Mouse (Mus musculus): ENCODE measurements around the gene Polr1b. TPM values are rescaled to one million over a fixed set of nuclear protein-coding genes. Genes with fewer than 3 reads are reported as not detected.

Gene Polr1b
- 17.2 and 18.5 TPM in 2 replicates for polyA plus RNA-seq (2015; fragmentation: Nextera tagmentation; extraction: Ambion mirVana)

DNA sequence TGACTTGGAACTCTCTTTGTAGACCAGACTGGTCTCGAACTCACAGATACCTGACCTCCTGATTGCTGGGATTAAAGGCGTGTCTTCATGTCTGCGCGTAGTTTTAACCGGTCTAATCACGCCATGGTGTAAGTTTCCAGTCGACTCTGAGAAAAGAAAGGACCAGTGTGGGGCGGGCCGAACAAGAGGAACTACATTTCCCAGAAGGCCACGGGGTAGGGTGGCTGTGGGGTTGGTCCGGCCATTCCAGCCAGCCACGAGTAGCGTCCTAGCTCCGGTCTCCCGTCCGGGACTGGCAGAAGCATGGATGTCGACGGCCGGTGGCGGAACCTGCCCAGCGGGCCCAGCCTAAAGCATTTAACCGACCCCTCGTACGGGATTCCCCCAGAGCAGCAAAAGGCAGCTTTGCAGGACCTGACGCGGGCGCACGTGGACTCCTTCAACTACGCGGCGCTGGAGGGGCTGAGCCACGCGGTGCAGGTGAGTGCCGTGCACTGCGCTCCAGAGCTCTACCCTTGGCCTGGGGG is at the start of gene Polr1b:
Gene Polr1b (plus strand): TSS at position 212 of the 527 bp plus-strand sequence.
- H3K4me2 ChIP-seq, result peak within 1 kb of the TSS; percentile 82
- peaks cover 14% of the 10 kb centered on the region for H3K4me1 ChIP-seq (replicated peaks)
- H3K4me3 ChIP-seq, result peak within 1 kb of the TSS; percentile 75
- peak; percentile 99 for ATAC-seq (ENCODE audit: low read depth)
- no peaks in the 10 kb centered on the region for H3K27me3 ChIP-seq
- 1% methylated on average over 35 of the region's 35 CpGs for WGBS
- no peak within 1 kb of the TSS for H3K27ac ChIP-seq (replicated peaks)
- peak within 1 kb of the TSS; percentile 75 for H3K9ac ChIP-seq
- H3K9me3 ChIP-seq, result no peaks in the 10 kb centered on the region
- H3K36me3 ChIP-seq, result peaks cover 31% of the 10 kb centered on the region

DNA sequence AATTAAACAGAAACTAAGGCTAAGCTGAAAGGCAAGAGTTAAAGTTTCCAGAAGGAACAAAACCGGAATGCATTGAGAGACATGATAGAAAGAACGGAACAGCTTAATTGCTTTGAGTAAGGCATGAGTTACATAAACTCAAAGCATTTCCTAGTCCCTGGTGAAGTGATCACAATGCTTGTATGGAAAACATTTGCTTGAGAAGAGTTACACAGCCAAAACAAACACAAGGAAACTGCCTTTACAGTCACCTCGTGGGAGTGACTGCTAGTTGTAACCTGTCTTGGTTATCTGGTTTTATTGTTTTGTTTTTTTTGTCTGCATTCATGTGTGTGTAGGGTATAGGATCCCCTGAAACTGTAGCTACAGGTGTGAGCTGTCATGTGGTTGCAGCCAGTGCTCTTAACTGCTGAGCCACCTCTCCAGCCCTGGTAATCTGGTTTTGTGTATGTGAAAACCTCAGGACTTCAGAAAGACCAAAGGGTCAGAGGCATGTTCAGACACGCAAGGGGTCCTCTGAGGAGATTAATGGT is 48.3 kb upstream of the Polr1b start:
- Histone ChIP-seq H3K9me3 (peaks cover 6% of the 10 kb centered on the region; the same call in 1 of the 2 replicates), H3K4me2 (no peak overlapping the region), H3K27ac (replicated peaks) (no peak overlapping the region), H3K4me1 (replicated peaks) (no peaks in the 10 kb centered on the region), H3K9ac (no peak overlapping the region), H3K4me3 (no peak overlapping the region), H3K36me3 (no peaks in the 10 kb centered on the region), H3K27me3 (no peaks in the 10 kb centered on the region)
- 70% methylated on average over 4 of the region's 4 CpGs for WGBS
- no peak for ATAC-seq (ENCODE audit: low read depth)

DNA sequence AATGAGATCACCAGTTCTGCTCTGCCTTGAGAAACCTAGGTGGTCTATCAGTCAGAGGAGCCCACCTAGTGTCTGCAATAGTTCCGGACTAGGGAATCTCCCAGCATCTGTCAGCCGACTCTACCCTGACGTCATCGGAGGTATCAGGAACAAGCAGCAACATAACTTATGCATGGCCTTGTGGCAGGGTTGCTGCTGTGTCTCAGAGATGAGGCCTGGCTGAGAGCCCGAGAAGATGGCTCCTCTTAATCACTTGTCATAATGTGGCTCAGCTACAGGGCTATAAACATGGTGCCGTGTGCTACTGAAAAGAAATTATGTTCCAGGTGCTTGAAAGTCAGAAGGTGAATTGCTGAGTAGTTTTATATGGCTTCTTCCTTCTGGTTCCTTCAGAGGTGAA is 45.1 kb upstream of the Polr1b start:
- 87% methylated on average over 6 of the region's 6 CpGs for WGBS
- Histone ChIP-seq H3K4me3 (no peak overlapping the region), H3K4me2 (no peak overlapping the region), H3K27ac (replicated peaks) (no peak overlapping the region), H3K9me3 (peaks cover 6% of the 10 kb centered on the region; the same call in 1 of the 2 replicates), H3K9ac (no peak overlapping the region), H3K4me1 (replicated peaks) (no peaks in the 10 kb centered on the region), H3K36me3 (no peaks in the 10 kb centered on the region), H3K27me3 (no peaks in the 10 kb centered on the region)
- ATAC-seq (ENCODE audit: low read depth), result no peak

DNA sequence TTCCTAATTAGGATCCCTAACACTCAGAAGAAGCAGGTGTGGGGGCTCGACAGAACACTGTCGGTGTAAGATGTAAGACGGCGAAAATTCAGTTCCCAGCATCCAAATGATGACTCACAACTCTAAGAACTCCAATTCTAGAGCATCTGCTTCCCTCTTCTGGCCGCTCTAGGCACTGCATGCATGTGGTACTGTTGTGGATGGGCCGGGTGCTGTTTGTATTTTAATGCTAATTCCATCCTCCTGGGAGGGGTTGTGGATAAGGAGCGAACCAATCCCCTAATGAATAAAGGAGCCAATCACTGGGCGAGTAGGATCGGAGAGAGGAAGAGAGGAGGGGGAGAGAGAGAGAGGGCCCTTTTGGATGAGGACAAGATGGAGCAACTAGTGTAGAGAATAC is 44.2 kb upstream of the Polr1b start:
- Histone ChIP-seq H3K4me1 (replicated peaks) (no peaks in the 10 kb centered on the region), H3K27ac (replicated peaks) (no peak overlapping the region), H3K4me2 (no peak overlapping the region), H3K9ac (no peak overlapping the region), H3K4me3 (no peak overlapping the region), H3K36me3 (no peaks in the 10 kb centered on the region), H3K27me3 (no peaks in the 10 kb centered on the region), H3K9me3 (peaks cover 6% of the 10 kb centered on the region; the same call in 1 of the 2 replicates)
- no peak for ATAC-seq (ENCODE audit: low read depth)
- WGBS, result 41% methylated on average over 9 of the region's 9 CpGs

DNA sequence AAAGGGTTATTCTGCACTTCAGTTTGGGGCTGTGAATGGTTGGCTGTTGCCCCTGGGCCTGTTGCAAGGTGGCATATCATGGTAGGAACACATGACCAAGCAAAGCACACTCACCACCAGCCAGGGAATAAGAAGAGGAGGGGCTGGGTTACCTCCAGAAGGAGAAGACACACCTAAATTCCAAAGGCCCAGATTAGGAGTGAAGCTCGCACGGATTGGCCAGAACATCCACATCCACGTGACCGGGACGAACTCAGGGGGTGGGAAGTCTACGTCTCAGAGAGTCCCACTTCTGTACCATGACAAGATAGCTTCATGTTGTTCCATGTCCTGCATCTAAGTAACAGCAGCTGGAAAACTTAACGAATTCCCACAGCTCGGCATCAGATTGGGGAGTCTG is 43.5 kb upstream of the Polr1b start:
- no peak overlapping the region for H3K27ac ChIP-seq (replicated peaks)
- H3K27me3 ChIP-seq, result no peaks in the 10 kb centered on the region
- H3K4me2 ChIP-seq, result no peak overlapping the region
- ATAC-seq (ENCODE audit: low read depth), result no peak
- H3K4me3 ChIP-seq, result no peak overlapping the region
- 94% methylated on average over 8 of the region's 8 CpGs for WGBS
- no peak overlapping the region for H3K9ac ChIP-seq
- no peaks in the 10 kb centered on the region for H3K36me3 ChIP-seq
- H3K9me3 ChIP-seq, result peaks cover 6% of the 10 kb centered on the region; the same call in 1 of the 2 replicates
- no peaks in the 10 kb centered on the region for H3K4me1 ChIP-seq (replicated peaks)

DNA sequence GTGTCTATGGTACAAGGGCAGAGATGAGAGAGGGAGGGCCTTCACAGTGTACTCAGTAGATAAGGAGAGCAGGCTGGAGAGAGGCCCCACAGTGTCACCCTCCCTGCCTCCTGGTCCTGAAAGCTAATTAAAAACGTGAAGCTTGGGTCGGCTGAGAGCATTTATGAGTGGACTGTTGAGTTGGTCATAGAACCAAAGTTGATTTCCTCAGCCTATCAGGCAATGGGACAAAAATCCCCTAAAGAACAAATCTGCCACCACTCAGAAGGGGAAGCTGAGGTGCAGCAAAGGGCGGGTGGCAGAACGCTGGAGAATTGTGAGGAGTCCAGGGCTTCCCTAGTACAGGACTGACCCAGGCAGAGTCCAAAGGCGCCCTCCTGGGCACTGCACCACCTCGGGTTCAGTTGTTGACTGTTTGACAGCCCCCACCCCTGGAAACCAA is 42.9 kb upstream of the Polr1b start:
- 83% methylated on average over 6 of the region's 6 CpGs for WGBS
- H3K9ac ChIP-seq, result no peak overlapping the region
- no peak for ATAC-seq (ENCODE audit: low read depth)
- no peaks in the 10 kb centered on the region for H3K36me3 ChIP-seq
- H3K4me1 ChIP-seq (replicated peaks), result no peaks in the 10 kb centered on the region
- H3K27ac ChIP-seq (replicated peaks), result no peak overlapping the region
- H3K4me3 ChIP-seq, result no peak overlapping the region
- no peak overlapping the region for H3K4me2 ChIP-seq
- H3K9me3 ChIP-seq, result peaks cover 6% of the 10 kb centered on the region; the same call in 1 of the 2 replicates
- H3K27me3 ChIP-seq, result no peaks in the 10 kb centered on the region

DNA sequence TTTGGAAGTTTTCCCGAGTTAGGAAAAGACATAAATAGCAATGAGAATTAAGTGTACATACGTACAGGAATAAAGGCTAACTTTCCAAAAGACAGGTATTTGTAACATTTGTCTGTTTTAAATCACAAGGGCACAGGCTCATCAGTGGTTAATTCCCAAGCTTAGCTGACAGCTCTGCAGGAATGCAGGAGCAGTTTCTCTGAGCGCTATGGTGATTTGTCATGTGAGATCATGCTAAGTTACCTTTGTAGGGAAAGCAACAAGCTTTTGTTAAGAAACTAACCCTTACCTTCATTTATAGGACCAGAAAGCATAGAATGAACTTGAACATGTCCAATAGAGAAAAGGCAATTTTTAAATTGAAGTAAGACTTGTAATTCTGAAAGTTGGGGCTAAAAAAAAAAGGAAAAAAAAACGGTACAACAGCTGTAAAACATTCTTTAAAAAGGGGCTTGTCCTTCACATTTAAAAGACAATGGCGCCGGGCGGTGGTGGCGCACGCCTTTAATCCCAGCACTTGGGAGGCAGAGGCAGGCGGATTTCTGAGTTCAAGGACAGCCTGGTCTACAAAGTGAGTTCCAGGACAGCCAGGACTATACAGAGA is 39.2 kb upstream of the Polr1b start:
- ATAC-seq (ENCODE audit: low read depth), result no peak
- no peaks in the 10 kb centered on the region for H3K36me3 ChIP-seq
- H3K4me3 ChIP-seq, result no peak overlapping the region
- H3K27ac ChIP-seq (replicated peaks), result no peak overlapping the region
- 77% methylated on average over 10 of the region's 10 CpGs for WGBS
- peaks cover 10% of the 10 kb centered on the region for H3K4me1 ChIP-seq (replicated peaks)
- no peak overlapping the region for H3K4me2 ChIP-seq
- no peak overlapping the region for H3K9ac ChIP-seq
- H3K27me3 ChIP-seq, result no peaks in the 10 kb centered on the region
- H3K9me3 ChIP-seq, result peaks cover 1% of the 10 kb centered on the region; the same call in 1 of the 2 replicates

DNA sequence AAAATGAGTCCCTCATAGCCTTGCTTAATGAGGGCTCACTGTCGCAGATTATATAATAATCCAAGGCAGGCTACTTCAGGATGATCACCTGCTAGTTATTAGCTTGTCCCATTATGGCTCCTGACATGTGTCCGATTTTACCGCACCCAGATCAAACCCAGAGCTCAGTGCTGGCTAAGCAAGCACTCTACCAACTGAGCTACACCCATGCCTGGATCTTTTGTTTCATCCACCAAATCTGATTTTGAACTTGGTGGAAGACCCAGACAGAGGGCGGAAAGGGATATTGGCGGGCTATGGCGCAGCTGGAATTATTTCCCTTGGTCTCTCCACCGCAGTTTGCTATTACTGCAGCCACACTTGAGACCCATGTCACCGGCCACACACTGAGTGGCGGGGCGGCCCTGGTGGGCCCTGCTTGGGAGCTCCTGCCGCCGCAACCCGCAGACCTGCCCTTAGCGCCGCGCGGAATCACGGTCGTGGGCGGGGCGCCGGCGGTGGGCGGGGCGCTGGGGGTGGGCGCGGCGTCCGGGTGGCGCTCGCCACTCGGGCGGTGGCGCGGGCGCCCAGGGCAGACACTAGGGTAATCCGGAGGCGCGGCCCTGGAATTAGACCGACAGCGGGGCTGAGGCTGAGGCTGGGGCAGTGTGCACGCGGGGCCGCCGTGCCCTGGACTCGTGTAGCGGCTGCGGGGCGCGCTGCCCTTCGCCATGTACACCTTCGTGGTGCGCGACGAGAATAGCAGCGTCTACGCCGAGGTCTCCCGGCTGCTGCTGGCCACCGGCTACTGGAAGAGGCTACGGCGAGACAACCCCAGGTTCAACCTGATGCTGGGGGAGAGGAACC is 35.1 kb upstream of the Polr1b start, which contains the start of gene Ttl:
Gene Ttl (plus strand): TSS at position 506 of the 846 bp plus-strand sequence.
- peak within 1 kb of the TSS; percentile 93 for H3K4me3 ChIP-seq
- H3K4me1 ChIP-seq (replicated peaks), result peaks cover 44% of the 10 kb centered on the region
- peak within 1 kb of the TSS; percentile 94 for H3K9ac ChIP-seq
- H3K36me3 ChIP-seq, result peaks cover 9% of the 10 kb centered on the region; the same call in 1 of the 2 replicates
- peak within 1 kb of the TSS; percentile 79 for H3K4me2 ChIP-seq
- under 1% methylated on average over 62 of the region's 62 CpGs for WGBS
- peak within 1 kb of the TSS; percentile 88 for H3K27ac ChIP-seq (replicated peaks)
- H3K9me3 ChIP-seq, result no peaks in the 10 kb centered on the region
- peak; percentile 96 for ATAC-seq (ENCODE audit: low read depth)
- no peaks in the 10 kb centered on the region for H3K27me3 ChIP-seq

DNA sequence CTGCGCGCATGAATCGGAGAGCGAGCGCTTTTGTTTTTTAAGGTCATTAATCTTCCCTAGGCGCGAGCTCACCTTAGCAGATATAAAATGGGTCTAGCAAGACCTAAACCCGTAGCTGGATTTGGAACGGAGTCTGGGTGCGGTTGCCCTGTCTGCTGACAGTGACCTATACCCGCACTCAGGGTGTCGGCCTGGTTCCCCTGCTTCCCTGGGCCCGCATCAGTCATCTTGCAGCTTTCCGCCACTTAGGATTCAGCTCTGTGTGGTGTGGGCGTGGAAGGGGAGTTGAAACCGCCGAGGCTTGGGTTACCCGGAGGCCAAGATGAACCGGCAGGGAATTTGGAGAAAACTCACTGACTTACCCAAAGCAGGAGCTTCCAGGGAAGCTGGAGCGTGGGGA is 34.5 kb upstream of the Polr1b start:
- H3K36me3 ChIP-seq, result peaks cover 10% of the 10 kb centered on the region; the same call in 1 of the 2 replicates
- peak; percentile 81 for ATAC-seq (ENCODE audit: low read depth)
- H3K27me3 ChIP-seq, result no peaks in the 10 kb centered on the region
- H3K9ac ChIP-seq, result peak overlapping the region; percentile 94
- peak overlapping the region; percentile 88 for H3K27ac ChIP-seq (replicated peaks)
- peak overlapping the region; percentile 79 for H3K4me2 ChIP-seq
- WGBS, result 0% methylated on average over 20 of the region's 20 CpGs
- peaks cover 44% of the 10 kb centered on the region for H3K4me1 ChIP-seq (replicated peaks)
- no peaks in the 10 kb centered on the region for H3K9me3 ChIP-seq
- H3K4me3 ChIP-seq, result peak overlapping the region; percentile 93

DNA sequence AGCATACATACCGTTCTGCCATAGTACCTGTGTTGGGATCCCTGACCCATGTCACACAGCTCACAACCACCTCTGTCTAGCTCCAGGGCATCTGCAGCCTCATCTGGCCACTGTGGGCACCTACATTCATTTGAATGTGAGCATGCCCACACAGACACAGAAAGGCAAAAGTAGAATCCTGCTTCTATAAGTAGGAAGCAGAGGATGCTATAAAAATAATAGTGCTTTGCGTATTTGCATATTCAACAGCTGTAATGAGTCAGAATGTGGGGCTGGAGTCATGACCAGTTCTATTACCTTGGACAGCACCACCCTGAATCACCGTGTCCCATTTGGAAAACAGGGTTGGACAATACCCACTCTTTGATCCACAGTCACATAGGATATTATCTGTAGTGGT is 30.5 kb upstream of the Polr1b start:
- Histone ChIP-seq H3K4me3 (no peak overlapping the region), H3K27me3 (no peaks in the 10 kb centered on the region), H3K36me3 (peaks cover 10% of the 10 kb centered on the region; the same call in 1 of the 2 replicates), H3K4me2 (no peak overlapping the region), H3K27ac (replicated peaks) (no peak overlapping the region), H3K4me1 (replicated peaks) (peaks cover 37% of the 10 kb centered on the region), H3K9me3 (no peaks in the 10 kb centered on the region), H3K9ac (no peak overlapping the region)
- ATAC-seq (ENCODE audit: low read depth), result no peak
- 83% methylated on average over 3 of the region's 3 CpGs for WGBS

DNA sequence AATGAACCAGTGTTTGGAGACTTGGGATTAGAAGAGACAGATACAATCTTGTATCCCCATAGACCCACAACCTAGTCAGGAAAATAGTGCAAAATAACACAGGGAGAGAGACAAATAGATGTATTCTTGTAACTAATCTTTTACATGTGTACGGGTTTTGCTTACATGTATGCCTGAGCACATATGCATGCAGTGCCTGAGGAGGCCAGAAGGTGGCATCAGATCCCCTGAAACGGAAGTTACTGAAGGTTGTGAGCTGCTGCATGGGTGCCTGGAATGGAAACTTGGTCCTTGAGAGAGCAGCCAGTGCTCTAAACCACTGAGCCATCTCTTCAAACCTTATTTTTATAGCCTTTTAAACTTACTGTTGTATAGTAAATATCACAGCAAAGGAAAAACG is 22.5 kb upstream of the Polr1b start:
- H3K4me2 ChIP-seq, result no peak overlapping the region
- H3K27me3 ChIP-seq, result no peaks in the 10 kb centered on the region
- no peak for ATAC-seq (ENCODE audit: low read depth)
- H3K9me3 ChIP-seq, result no peaks in the 10 kb centered on the region
- H3K4me3 ChIP-seq, result no peak overlapping the region
- peaks cover 74% of the 10 kb centered on the region for H3K36me3 ChIP-seq
- H3K27ac ChIP-seq (replicated peaks), result no peak overlapping the region
- H3K4me1 ChIP-seq (replicated peaks), result no peaks in the 10 kb centered on the region
- no peak overlapping the region for H3K9ac ChIP-seq
- WGBS, result 84% methylated on average over 3 of the region's 3 CpGs

DNA sequence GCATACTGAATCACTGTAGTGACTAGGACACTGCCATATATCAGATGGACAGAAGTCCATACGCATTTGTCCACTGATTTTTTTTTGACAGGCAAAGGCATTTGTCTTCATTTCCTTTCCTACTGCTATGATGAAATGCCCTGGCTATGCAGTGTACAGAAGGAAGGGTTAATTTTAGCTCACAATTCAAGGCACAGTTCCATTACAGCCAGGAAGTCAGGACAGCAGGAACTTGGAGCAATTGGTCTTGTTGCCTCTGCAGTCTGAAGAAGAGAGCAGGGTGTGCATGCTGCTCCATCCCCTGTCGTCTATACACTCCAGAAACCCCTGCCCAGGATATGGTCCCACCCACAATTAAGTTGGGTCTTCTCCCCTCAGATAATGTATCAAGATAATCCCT is 21.6 kb upstream of the Polr1b start:
- Histone ChIP-seq H3K4me1 (replicated peaks) (no peaks in the 10 kb centered on the region), H3K36me3 (peaks cover 82% of the 10 kb centered on the region), H3K4me2 (no peak overlapping the region), H3K9ac (no peak overlapping the region), H3K27me3 (no peaks in the 10 kb centered on the region), H3K4me3 (no peak overlapping the region), H3K9me3 (no peaks in the 10 kb centered on the region), H3K27ac (replicated peaks) (no peak overlapping the region)
- 78% methylated on average over 2 of the region's 2 CpGs for WGBS
- ATAC-seq (ENCODE audit: low read depth), result no peak

Measured in neural tube, embryonic 13.5 days (tissue).